Mouse (Mus musculus): ENCODE measurements around the gene Edn1. TPM values are rescaled to one million over a fixed set of nuclear protein-coding genes. Genes with fewer than 3 reads are reported as not detected.

Edn1 gene
- 1 to 10 TPM; 1.2 to 2.2 TPM for total RNA-seq (2021)
- long read RNA-seq, experiment 1, partial matches to known transcripts: 0 of 3 reads
- long read RNA-seq, experiment 1, other reads (novel, unspliced or antisense): 0 of 3 reads
- long read RNA-seq, experiment 2, partial matches to known transcripts: 1 of 1 reads
- long read RNA-seq, experiment 2, other reads (novel, unspliced or antisense): 0 of 1 reads

DNA sequence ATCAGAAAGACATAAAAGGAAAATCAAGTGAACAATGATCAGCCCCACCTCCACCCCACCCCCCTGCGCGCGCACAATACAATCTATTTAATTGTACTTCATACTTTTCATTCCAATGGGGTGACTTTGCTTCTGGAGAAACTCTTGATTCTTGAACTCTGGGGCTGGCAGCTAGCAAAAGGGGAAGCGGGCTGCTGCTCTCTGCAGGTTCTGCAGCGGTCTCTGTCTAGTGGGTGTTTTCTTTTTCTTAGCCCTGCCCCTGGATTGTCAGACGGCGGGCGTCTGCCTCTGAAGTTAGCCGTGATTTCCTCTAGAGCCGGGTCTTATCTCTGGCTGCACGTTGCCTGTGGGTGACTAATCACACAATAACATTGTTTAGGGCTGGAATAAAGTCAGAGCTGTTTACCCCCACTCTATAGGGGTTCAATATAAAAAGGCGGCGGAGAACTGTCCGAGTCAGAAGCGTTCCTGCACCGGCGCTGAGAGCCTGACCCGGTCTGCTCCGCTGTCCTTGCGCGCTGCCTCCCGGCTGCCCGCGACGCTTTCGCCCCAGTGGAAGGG is at the start of gene Edn1:
Gene Edn1 (plus strand): TSS at position 316 of the 561 bp plus-strand sequence.
- DNase-seq (ENCODE audit: low spot score in 2 of 2): peak; percentile 30

DNA sequence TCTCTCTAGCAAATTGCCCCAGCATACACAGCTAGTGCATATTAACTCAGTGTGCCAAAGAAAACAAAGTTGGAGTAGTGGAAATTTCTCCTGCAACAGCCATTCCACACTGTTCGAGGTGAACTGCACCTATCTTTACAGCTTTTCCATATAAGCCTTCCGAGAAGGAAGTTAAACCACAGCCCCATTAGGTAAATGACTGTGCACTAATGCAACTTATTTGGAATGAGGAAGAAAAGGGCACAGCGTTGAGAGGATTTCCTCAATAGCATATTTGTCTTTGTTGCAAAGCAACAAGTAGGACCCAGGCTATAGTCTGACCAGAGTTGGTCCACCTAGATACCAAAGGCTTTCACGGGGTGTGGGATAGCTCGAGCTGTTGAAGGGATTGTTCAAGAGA is 47.5 kb upstream of the Edn1 start:
- DNase-seq (ENCODE audit: low spot score in 2 of 2): no peak

- DNase-seq (ENCODE audit: low spot score in 2 of 2): no peak
These were observed 46.2 kb upstream of the Edn1 start for GRCm38 (mm10) chr13:42255105-42255504.

- no peak for DNase-seq (ENCODE audit: low spot score in 2 of 2)
These were observed 42.9 kb upstream of the Edn1 start for GRCm38 (mm10) chr13:42258422-42258821.

DNA sequence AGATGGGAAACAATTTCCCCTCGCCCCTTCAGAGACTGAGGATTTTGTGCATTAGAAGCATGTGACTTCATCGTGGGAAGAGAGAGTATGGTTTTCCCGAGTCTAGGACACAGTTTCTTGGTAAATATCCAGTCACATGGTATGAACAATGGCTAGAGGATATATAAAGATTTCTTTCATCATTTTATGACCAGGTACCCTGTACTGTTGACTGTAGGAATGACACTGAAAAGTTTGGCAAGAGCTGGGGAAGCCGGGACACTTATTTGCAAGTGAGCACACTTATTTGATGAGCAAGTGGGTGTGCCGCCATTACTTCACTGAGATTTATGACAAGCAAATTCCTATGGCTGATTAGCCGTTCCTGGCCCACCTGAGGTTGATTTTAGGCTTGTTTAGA is 40.6 kb upstream of the Edn1 start:
- no peak for DNase-seq (ENCODE audit: low spot score in 2 of 2)

- no peak for DNase-seq (ENCODE audit: low spot score in 2 of 2)
These were observed 31.2 kb upstream of the Edn1 start for GRCm38 (mm10) chr13:42270051-42270450.

DNA sequence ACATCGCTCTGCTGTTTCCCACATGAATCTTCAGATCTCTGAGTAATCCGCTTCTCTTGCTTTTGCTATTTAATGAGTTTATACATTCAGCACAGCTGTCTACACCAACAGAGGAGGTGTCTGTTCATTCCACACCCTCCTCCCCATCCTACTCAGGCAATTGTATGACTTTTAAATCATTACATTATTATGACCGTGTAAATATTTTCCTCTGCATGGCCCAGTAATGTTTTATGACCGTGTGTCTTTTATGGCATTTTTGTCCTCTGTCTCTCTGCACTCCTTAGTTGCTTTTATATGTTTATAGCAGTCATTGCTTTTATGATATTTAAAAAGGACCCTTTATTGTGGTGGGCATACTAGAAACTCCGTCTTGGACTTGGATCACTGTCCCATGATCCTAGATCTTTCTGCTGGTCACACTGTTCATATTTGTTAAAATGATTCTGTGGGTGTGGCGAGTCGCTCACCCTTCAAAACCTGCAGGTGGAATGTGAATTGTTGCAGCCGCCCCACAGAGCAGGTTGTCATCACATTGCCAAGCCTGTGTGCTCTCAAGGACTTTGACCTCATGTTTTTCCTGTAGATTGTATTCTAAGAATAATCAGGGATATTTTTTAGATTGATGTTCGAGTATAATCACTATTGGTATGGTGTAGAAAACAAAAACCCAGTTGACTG is 24.4 kb upstream of the Edn1 start:
- DNase-seq (ENCODE audit: low spot score in 2 of 2): no peak

- no peak for DNase-seq (ENCODE audit: low spot score in 2 of 2)
These were observed 23.5 kb upstream of the Edn1 start for GRCm38 (mm10) chr13:42277751-42278150.

DNA sequence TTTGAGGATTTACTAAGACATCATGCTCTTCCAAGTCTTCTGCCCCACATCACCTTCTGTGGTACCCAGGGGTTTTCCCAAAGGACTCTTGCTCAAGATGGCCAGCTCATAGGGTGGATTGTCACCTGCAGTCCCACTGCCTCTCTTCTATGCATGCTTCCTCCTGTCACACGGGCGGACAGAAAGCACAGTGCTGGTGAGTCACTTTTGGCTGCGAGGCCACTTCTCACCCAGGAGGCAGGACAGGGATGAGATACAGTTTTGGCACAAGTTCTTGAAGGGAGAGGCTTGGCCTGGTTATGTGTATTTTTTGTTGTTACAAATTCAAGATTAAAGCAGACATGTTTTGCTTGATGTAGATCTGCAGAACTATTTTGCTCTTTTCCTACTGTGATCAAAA is 15.4 kb upstream of the Edn1 start:
- DNase-seq (ENCODE audit: low spot score in 2 of 2): no peak

- DNase-seq (ENCODE audit: low spot score in 2 of 2): no peak
These were observed 14.5 kb upstream of the Edn1 start for GRCm38 (mm10) chr13:42286768-42287167.

- DNase-seq (ENCODE audit: low spot score in 2 of 2): no peak
These were observed 8.7 kb upstream of the Edn1 start for GRCm38 (mm10) chr13:42292593-42292992.

- DNase-seq (ENCODE audit: low spot score in 2 of 2): no peak
These were observed 3.0 kb upstream of the Edn1 start for GRCm38 (mm10) chr13:42298302-42298701.

GRCm38 (mm10) chr13:42298766-42299165 is 2.5 kb upstream of the Edn1 start:
- no peak for DNase-seq (ENCODE audit: low spot score in 2 of 2)

GRCm38 (mm10) chr13:42300567-42300966 is 709 bp upstream of the Edn1 start:
- DNase-seq (ENCODE audit: low spot score in 2 of 2): peak; percentile 75 to 80

GRCm38 (mm10) chr13:42301961-42302861 is 935 bp downstream of the Edn1 start:
- DNase-seq (ENCODE audit: low spot score in 2 of 2): no peak

- DNase-seq (ENCODE audit: low spot score in 2 of 2): no peak
These were observed 2.1 kb downstream of the Edn1 start for GRCm38 (mm10) chr13:42303180-42303929.

DNA sequence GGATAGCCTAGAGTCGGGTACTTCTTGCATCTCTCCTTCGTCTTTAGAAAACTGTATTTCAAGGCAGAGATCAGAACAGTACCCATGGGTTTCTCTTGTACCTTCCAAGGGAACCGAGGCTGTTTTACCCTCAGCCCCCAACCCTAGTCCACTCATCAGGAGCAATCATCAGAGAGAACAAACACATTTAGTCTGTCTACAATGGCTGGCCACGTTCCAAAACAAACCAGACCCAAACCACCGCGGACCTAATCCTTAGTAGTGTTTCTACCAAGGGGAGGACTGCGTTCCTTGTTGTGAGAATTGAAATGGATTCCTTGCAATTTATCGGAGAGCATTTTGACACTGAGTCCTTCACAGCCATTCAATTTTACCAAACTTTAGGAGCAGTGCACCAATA is 2.9 kb downstream of the Edn1 start:
- no peak for DNase-seq (ENCODE audit: low spot score in 2 of 2)

DNA sequence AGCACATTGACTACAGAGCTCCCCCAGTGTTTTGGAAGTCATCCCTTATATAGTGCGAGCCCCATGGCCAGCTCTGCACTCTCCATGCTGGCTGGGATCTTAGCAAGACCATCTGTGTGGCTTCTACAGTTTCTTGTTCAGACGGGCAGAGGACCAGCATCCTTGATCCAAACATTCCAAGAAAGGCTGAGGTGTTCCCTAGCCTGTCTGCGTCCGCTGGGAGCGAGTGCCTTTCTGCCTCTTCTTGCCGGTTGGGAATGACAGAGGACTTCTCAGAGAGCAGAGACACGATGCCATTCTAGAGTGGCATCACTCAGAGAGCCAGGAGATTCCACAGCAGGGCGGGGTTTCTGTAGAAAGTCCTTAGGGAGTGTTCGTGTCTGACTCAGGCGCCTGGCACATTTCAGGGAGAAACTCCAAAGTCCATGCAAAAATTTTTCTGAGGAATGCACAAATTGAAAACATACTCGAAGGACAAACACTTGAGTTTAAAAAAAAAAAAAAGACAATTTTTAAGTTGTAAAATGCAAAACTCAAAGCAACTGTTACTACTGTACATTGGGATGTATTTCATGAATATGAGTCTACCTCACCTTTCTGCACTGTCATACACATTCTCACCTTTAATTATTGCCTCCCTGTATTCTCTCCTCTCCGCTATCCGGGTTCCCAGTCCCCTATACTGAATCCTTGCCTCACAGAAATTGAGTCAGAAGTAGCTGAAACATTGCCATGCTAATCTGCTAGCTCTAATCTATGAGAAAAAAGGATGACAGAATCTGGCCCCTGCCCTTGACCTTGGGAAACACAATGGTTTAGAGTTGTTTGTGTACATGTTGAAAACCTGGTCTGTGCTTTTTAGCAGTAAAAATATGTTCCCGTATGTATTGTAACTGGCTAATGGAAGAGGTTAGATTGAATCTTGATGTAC is 5.9 kb downstream of the Edn1 start:
- no peak for DNase-seq (ENCODE audit: low spot score in 2 of 2)

- no peak for DNase-seq (ENCODE audit: low spot score in 2 of 2)
These were observed 7.3 kb downstream of the Edn1 start for GRCm38 (mm10) chr13:42308368-42309103.

All from adrenal gland, adult 18-20 months (tissue).